Mouse (Mus musculus) gastrocnemius, postnatal 10 days (tissue): ENCODE measurements around the gene Kif26a. TPM values are rescaled to one million over a fixed set of nuclear protein-coding genes. Genes with fewer than 3 reads are reported as not detected.

Source experiments
- DNase-seq: peaks from one replicate; pipeline ENCODE4 v3.0.0; 2021; ENCODE audit warnings: mixed read lengths
- total RNA-seq, 2 experiments: library from RNA; stranded (reverse); gene quantifications; 2 replicates each; pipeline ENCODE4 v1.2.3; 2021

Gene Kif26a
- total RNA-seq, 2 experiments from 2014 or later = 10.3 to 12.4 TPM

GRCm38 (mm10) chr12:112130161-112130860, 15.7 kb upstream of the Kif26a start:
- DNase-seq = peak; percentile 54

- no peak for DNase-seq
Observed at GRCm38 (mm10) chr12:112130957-112131356, 15.1 kb upstream of the Kif26a start.

- DNase-seq = peak; percentile 54
Observed at GRCm38 (mm10) chr12:112140231-112140630, 5.8 kb upstream of the Kif26a start.

- DNase-seq = no peak
Observed at GRCm38 (mm10) chr12:112140745-112141144, 5.3 kb upstream of the Kif26a start.

GRCm38 (mm10) chr12:112141300-112141699, 4.7 kb upstream of the Kif26a start:
- DNase-seq = peak; percentile 60

- DNase-seq = no peak
Observed at GRCm38 (mm10) chr12:112143116-112143832, 2.7 kb upstream of the Kif26a start.

- DNase-seq = no peak
Observed at GRCm38 (mm10) chr12:112143833-112144201, 2.2 kb upstream of the Kif26a start.

- no peak for DNase-seq
Observed at GRCm38 (mm10) chr12:112144377-112145115, 1.5 kb upstream of the Kif26a start.

- peak; percentile 89 for DNase-seq
Observed at GRCm38 (mm10) chr12:112145211-112145874, 665 bp upstream of the Kif26a start.

GRCm38 (mm10) chr12:112147365-112147764, 1.4 kb downstream of the Kif26a start:
- no peak for DNase-seq

GRCm38 (mm10) chr12:112150011-112150410, 4.0 kb downstream of the Kif26a start:
- DNase-seq = no peak

- DNase-seq = no peak
Observed at GRCm38 (mm10) chr12:112151244-112151979, 5.4 kb downstream of the Kif26a start.

GRCm38 (mm10) chr12:112151980-112152362, 6.0 kb downstream of the Kif26a start:
- no peak for DNase-seq

GRCm38 (mm10) chr12:112153597-112153996, 7.6 kb downstream of the Kif26a start:
- DNase-seq = no peak

GRCm38 (mm10) chr12:112154476-112154875, 8.5 kb downstream of the Kif26a start:
- DNase-seq = no peak

GRCm38 (mm10) chr12:112155218-112156051, 9.4 kb downstream of the Kif26a start:
- DNase-seq = no peak

- DNase-seq = no peak
Observed at GRCm38 (mm10) chr12:112156804-112157203, 10.8 kb downstream of the Kif26a start.

GRCm38 (mm10) chr12:112158246-112158645, 12.2 kb downstream of the Kif26a start:
- no peak for DNase-seq

- DNase-seq = no peak
Observed at GRCm38 (mm10) chr12:112158784-112159183, 12.8 kb downstream of the Kif26a start.

GRCm38 (mm10) chr12:112163981-112164839, 18.2 kb downstream of the Kif26a start:
- DNase-seq = no peak
